Mouse (Mus musculus) cortical plate, adult 2 months (tissue): ENCODE measurements around the gene Csnk2a1.

Source experiments
- CTCF ChIP-seq: fragments of 200-500 bp; IDR thresholded peaks from 2 replicates; pipeline ENCODE4 v1.5.1; 2011; ENCODE audit warnings: mild to moderate bottlenecking, control low read depth, low read length; ENCODE audit not compliant: insufficient read depth; ENCODE audit errors: extremely low read depth
- POLR2A ChIP-seq: fragments of 200-500 bp; IDR thresholded peaks from 2 replicates; pipeline ENCODE4 v1.6.1; 2011; ENCODE audit warnings: mild to moderate bottlenecking, low read length, control low read depth; ENCODE audit not compliant: insufficient read depth; ENCODE audit errors: extremely low read depth

DNA sequence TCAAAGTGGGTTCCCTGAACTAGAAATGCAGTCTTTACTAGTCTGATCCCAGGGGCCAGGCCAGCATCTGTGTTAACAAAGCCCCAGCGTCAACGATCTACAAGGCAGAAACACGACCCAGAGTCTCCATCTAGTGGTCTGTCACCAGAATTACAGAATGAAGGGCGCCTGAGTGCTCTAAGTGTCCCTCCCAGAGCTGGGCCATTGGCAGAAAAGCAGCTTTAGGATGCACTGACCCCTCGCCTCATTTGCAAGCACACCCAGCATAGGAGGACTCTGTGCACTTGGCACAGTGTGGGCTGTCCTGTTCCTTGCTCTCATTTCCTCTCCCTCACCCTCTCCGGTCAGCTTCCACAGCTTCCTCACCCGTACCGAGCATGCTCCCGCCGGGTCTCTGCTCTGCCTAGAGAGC, 29.3 kb upstream of the Csnk2a1 start:
- TF ChIP-seq CTCF: peak; percentile 82
- TF ChIP-seq POLR2A: no peak
